Mouse (Mus musculus): ENCODE measurements around the gene Ube2v1. TPM values are rescaled to one million over a fixed set of nuclear protein-coding genes. Genes with fewer than 3 reads are reported as not detected.
A peak's percentile ranks its signal among the peaks of the same experiment; 100 is the strongest.

Ube2v1 gene
- polyA plus RNA-seq, 1 experiment from 2014 or later, result 299 TPM

DNA sequence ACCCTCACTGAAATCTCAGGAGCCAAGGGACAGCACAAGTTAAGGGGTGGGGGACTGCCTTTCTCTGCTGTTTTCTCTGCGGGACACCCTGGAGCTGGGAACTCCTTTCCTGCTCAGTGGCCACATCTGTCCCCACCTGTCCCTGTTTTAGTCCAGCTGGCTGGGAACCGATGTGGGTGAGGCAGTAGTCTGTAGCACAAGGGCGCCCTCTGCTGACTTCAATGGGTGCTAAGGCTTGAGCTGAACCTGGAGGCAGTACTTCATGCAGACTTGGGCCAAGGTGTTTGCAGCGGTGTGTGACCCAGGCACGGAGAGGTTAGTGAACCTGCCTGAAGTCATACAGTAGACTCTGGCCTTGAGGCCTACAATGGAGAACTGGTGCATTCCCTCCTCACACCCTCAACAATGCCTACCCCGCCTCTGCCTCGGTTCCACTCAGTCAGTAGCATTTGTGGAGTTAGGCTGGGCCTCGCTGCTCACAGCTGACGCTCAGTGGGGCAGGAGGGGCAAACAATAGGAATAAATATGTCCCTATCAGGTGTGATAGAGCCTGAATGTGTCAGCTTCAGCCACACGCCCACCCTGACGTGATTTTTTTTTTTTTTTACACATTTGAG lies 26.6 kb downstream of the Ube2v1 start:
- Histone ChIP-seq H3K4me1 (ENCODE audit: control insufficient read depth, insufficient read depth, low read length) (no peaks in the 10 kb centered on the region), H3K27me3 (ENCODE audit: control insufficient read depth, insufficient read depth, low read length) (no peaks in the 10 kb centered on the region), H3K36me3 (ENCODE audit: control insufficient read depth, insufficient read depth, low read length) (peaks cover 22% of the 10 kb centered on the region), H3K9ac (replicated peaks; ENCODE audit: low read length) (no peak overlapping the region), H3K9me3 (ENCODE audit: control insufficient read depth, low read length) (no peaks in the 10 kb centered on the region), H3K27ac (replicated peaks; ENCODE audit: low read depth, low read length) (no peak overlapping the region), H3K4me2 (ENCODE audit: low read length) (no peak overlapping the region), H3K4me3 (replicated peaks; ENCODE audit: low read depth, low read length) (no peak overlapping the region)
- 24% methylated on average over 11 of the region's 11 CpGs for WGBS
- ATAC-seq (ENCODE audit: low FRiP score, low TSS enrichment) (peak; percentile 53; the same call in 1 of the 2 replicates), DNase-seq (peak; percentile 93)

DNA sequence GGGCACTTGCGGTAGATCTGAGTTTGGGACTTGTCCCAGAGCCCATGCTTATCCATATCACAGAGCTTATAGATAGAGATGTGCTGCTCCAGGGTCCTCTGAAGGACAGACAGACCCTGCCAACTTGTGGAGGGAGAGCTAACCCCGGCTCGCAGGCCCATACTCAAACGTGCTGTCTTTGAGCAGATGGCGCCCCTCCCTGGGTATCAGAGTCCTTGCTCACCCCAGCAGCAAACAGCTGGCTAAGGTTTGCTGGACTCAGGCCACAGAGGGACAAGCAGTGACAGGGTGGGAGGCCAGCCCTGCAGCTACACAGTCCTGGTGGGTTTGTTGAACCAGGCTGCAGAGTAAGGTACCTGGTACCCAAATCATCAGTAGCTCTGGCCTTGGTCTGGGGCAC lies 28.9 kb downstream of the Ube2v1 start:
- H3K4me2 ChIP-seq (ENCODE audit: low read length), result no peak overlapping the region
- H3K9me3 ChIP-seq (ENCODE audit: control insufficient read depth, low read length), result no peaks in the 10 kb centered on the region
- no peak for ATAC-seq (ENCODE audit: low FRiP score, low TSS enrichment)
- no peak for DNase-seq
- WGBS, result 46% methylated on average over 5 of the region's 5 CpGs
- no peak overlapping the region for H3K27ac ChIP-seq (replicated peaks; ENCODE audit: low read depth, low read length)
- H3K4me3 ChIP-seq (replicated peaks; ENCODE audit: low read depth, low read length), result no peak overlapping the region
- peaks cover 10% of the 10 kb centered on the region for H3K36me3 ChIP-seq (ENCODE audit: control insufficient read depth, insufficient read depth, low read length)
- H3K9ac ChIP-seq (replicated peaks; ENCODE audit: low read length), result no peak overlapping the region
- no peaks in the 10 kb centered on the region; the same call in 1 of the 2 replicates for H3K27me3 ChIP-seq (ENCODE audit: control insufficient read depth, insufficient read depth, low read length)
- H3K4me1 ChIP-seq (ENCODE audit: control insufficient read depth, insufficient read depth, low read length), result no peaks in the 10 kb centered on the region

DNA sequence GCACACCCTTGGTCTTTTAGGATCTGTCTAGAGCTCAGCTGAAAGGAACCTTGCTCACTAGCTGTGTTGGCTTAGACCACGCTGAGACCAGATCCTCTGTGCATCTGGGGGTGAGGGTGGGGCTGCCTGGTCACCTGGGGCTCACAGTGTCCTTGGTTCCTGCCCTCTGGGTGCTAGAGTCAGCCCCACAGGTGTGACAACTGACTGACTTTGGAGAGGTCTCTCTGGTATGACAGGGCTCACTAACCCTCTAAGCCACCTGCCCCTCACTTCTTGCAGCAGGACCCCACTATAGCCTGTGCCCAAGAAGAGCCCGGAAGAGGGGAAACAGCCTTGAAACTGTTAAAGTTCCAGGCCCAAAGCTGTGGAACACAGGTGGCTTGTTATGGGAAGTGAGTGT lies 29.5 kb downstream of the Ube2v1 start:
- Histone ChIP-seq H3K4me3 (replicated peaks; ENCODE audit: low read depth, low read length) (no peak overlapping the region), H3K27me3 (ENCODE audit: control insufficient read depth, insufficient read depth, low read length) (no peaks in the 10 kb centered on the region; the same call in 1 of the 2 replicates), H3K4me2 (ENCODE audit: low read length) (no peak overlapping the region), H3K36me3 (ENCODE audit: control insufficient read depth, insufficient read depth, low read length) (peaks cover 7% of the 10 kb centered on the region), H3K9me3 (ENCODE audit: control insufficient read depth, low read length) (no peaks in the 10 kb centered on the region), H3K27ac (replicated peaks; ENCODE audit: low read depth, low read length) (no peak overlapping the region), H3K9ac (replicated peaks; ENCODE audit: low read length) (no peak overlapping the region), H3K4me1 (ENCODE audit: control insufficient read depth, insufficient read depth, low read length) (0 out of 2 replicates have a peak, but pooled peaks cover 4% of the 10 kb centered on the region)
- no peak for ATAC-seq (ENCODE audit: low FRiP score, low TSS enrichment)
- DNase-seq, result no peak
- 82% methylated on average over 2 of the region's 2 CpGs for WGBS

DNA sequence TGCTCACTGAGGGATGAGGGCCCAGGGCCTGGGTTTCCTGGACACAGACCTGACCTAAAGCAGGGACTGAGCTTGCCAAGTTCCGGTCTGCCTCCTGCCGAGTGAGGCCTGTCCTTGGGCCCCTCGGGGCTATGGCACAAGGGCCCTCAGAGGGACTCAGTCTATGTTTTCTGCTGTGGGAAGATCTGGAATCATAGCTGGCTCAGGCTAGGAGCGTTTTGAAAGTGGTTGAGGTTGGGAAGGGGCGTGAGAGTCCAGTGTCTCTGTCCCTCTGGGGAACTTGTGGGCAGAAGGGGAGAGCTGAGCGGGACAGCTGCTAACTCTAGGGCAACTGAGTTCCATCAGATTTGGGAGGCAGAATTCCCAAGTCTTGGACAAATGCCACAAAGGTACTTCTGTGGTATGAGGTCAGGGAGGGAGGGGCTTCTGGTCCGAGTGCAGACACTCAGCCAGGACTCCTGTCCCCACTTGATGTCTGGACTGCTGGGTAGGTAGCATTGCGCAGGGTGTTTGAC lies 31.4 kb downstream of the Ube2v1 start:
- Histone ChIP-seq H3K9me3 (ENCODE audit: control insufficient read depth, low read length) (no peaks in the 10 kb centered on the region), H3K36me3 (ENCODE audit: control insufficient read depth, insufficient read depth, low read length) (no peaks in the 10 kb centered on the region), H3K4me2 (ENCODE audit: low read length) (no peak overlapping the region), H3K4me3 (replicated peaks; ENCODE audit: low read depth, low read length) (no peak overlapping the region), H3K27me3 (ENCODE audit: control insufficient read depth, insufficient read depth, low read length) (no peaks in the 10 kb centered on the region; the same call in 1 of the 2 replicates), H3K9ac (replicated peaks; ENCODE audit: low read length) (no peak overlapping the region), H3K27ac (replicated peaks; ENCODE audit: low read depth, low read length) (no peak overlapping the region), H3K4me1 (ENCODE audit: control insufficient read depth, insufficient read depth, low read length) (0 out of 2 replicates have a peak, but pooled peaks cover 5% of the 10 kb centered on the region)
- whole genome bisulfite sequencing, result 77% methylated on average over 8 of the region's 8 CpGs
- ATAC-seq (ENCODE audit: low FRiP score, low TSS enrichment) (no peak), DNase-seq (no peak)

DNA sequence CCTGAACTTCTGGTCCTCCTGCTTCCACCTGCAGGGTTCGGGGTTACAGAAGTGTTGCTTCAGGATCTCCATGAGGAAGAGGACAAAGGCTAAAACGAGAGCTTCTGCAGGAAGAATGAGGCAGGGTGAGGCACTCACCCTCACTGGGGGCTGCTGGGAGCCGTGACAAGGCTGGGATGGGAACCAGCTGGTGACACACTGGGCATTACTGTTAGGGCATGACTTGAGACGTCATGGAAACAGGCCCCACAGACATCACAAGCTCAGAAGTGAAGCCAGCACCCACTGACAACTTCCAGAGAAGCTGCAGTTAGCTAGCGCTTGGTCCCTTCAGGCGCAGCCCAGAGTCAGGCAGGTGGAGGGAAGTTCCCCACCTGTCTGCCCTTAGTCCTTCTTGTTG lies 32.0 kb downstream of the Ube2v1 start:
- Histone ChIP-seq H3K4me1 (ENCODE audit: control insufficient read depth, insufficient read depth, low read length) (0 out of 2 replicates have a peak, but pooled peaks cover 5% of the 10 kb centered on the region), H3K4me3 (replicated peaks; ENCODE audit: low read depth, low read length) (no peak overlapping the region), H3K9me3 (ENCODE audit: control insufficient read depth, low read length) (no peaks in the 10 kb centered on the region), H3K9ac (replicated peaks; ENCODE audit: low read length) (no peak overlapping the region), H3K36me3 (ENCODE audit: control insufficient read depth, insufficient read depth, low read length) (no peaks in the 10 kb centered on the region), H3K27me3 (ENCODE audit: control insufficient read depth, insufficient read depth, low read length) (no peaks in the 10 kb centered on the region; the same call in 1 of the 2 replicates), H3K27ac (replicated peaks; ENCODE audit: low read depth, low read length) (no peak overlapping the region), H3K4me2 (ENCODE audit: low read length) (no peak overlapping the region)
- no peak for DNase-seq
- 76% methylated on average over 6 of the region's 6 CpGs for whole genome bisulfite sequencing
- no peak for ATAC-seq (ENCODE audit: low FRiP score, low TSS enrichment)

GRCm38 (mm10) chr2:167599195-167599594 lies 32.7 kb downstream of the Ube2v1 start:
- ATAC-seq (ENCODE audit: low FRiP score, low TSS enrichment) (no peak), DNase-seq (no peak)
- 79% methylated on average over 5 of the region's 5 CpGs for whole genome bisulfite sequencing
- Histone ChIP-seq H3K4me2 (ENCODE audit: low read length) (no peak overlapping the region), H3K27me3 (ENCODE audit: control insufficient read depth, insufficient read depth, low read length) (no peaks in the 10 kb centered on the region; the same call in 1 of the 2 replicates), H3K4me1 (ENCODE audit: control insufficient read depth, insufficient read depth, low read length) (0 out of 2 replicates have a peak, but pooled peaks cover 5% of the 10 kb centered on the region), H3K4me3 (replicated peaks; ENCODE audit: low read depth, low read length) (no peak overlapping the region), H3K9ac (replicated peaks; ENCODE audit: low read length) (no peak overlapping the region), H3K27ac (replicated peaks; ENCODE audit: low read depth, low read length) (no peak overlapping the region), H3K9me3 (ENCODE audit: control insufficient read depth, low read length) (no peaks in the 10 kb centered on the region), H3K36me3 (ENCODE audit: control insufficient read depth, insufficient read depth, low read length) (no peaks in the 10 kb centered on the region)

- WGBS, result 27% methylated on average over 40 of the region's 40 CpGs
- peak; percentile 46; the same call in 1 of the 2 replicates for ATAC-seq (ENCODE audit: low FRiP score, low TSS enrichment)
Observed at GRCm38 (mm10) chr2:167597492-167598186, 34.3 kb downstream of the Ube2v1 start.

GRCm38 (mm10) chr2:167596726-167597491 lies 35.0 kb downstream of the Ube2v1 start:
- Histone ChIP-seq H3K4me2 (ENCODE audit: low read length) (peak overlapping the region; percentile 42), H3K4me1 (ENCODE audit: control insufficient read depth, insufficient read depth, low read length) (0 out of 2 replicates have a peak, but pooled peaks cover 5% of the 10 kb centered on the region), H3K9me3 (ENCODE audit: control insufficient read depth, low read length) (no peaks in the 10 kb centered on the region), H3K4me3 (replicated peaks; ENCODE audit: low read depth, low read length) (no peak overlapping the region), H3K27ac (replicated peaks; ENCODE audit: low read depth, low read length) (no peak overlapping the region), H3K36me3 (ENCODE audit: control insufficient read depth, insufficient read depth, low read length) (no peaks in the 10 kb centered on the region), H3K27me3 (ENCODE audit: control insufficient read depth, insufficient read depth, low read length) (no peaks in the 10 kb centered on the region; the same call in 1 of the 2 replicates), H3K9ac (replicated peaks; ENCODE audit: low read length) (peak overlapping the region; percentile 39; the same call in 1 of the 2 replicates)
- WGBS, result 41% methylated on average over 27 of the region's 27 CpGs
- DNase-seq, result no peak
- 0 out of 2 replicates have a peak, but pooled peaks have one; percentile 11 for ATAC-seq (ENCODE audit: low FRiP score, low TSS enrichment)

More at GRCm38 (mm10) chr2:167597492-167598186, 34.3 kb downstream of the Ube2v1 start:
- Histone ChIP-seq H3K4me1 (ENCODE audit: control insufficient read depth, insufficient read depth, low read length) (0 out of 2 replicates have a peak, but pooled peaks cover 5% of the 10 kb centered on the region), H3K4me2 (ENCODE audit: low read length) (peak overlapping the region; percentile 42), H3K4me3 (replicated peaks; ENCODE audit: low read depth, low read length) (no peak overlapping the region), H3K9me3 (ENCODE audit: control insufficient read depth, low read length) (no peaks in the 10 kb centered on the region), H3K27ac (replicated peaks; ENCODE audit: low read depth, low read length) (no peak overlapping the region), H3K27me3 (ENCODE audit: control insufficient read depth, insufficient read depth, low read length) (no peaks in the 10 kb centered on the region; the same call in 1 of the 2 replicates), H3K9ac (replicated peaks; ENCODE audit: low read length) (peak overlapping the region; percentile 39; the same call in 1 of the 2 replicates), H3K36me3 (ENCODE audit: control insufficient read depth, insufficient read depth, low read length) (no peaks in the 10 kb centered on the region)
- DNase-seq, result no peak
